Mouse (Mus musculus) spleen, postnatal 36 days (tissue): ENCODE measurements around the gene Sult2a2.
"Not testable (repeated sequence)": the region's sequence is repeated elsewhere in the genome, so short reads cannot be mapped to it uniquely, and the experiment has no call there.

Experiments used
- DNase-seq, 2 experiments: peaks; one replicate each; pipeline ENCODE4 v3.0.0; 2022; ENCODE audit warnings: low spot score in 2 of 2, mixed read lengths in 1 of 2

Sult2a2 gene

DNA sequence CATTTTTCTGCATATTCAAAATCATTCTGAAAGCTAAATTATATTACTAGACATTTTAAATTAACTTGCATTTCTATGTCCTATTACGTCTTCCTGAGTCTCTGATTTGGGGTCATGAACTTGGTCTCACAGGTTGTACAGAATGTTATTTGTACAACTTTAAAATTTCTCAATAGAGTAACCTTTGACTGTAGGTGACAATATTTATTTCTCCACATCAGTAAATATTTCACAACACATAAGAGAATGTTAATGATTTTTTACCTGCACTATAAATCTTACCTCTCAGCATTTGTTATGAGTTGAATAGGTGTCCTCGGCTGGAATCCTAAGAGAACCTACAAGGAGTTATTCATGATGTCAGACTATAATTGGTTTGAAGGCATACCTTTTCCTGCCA lies at the start of gene Sult2a2:
Gene Sult2a2 (plus strand): TSS at position 301 of the 400 bp plus-strand sequence.
- DNase-seq, result not testable (repeated sequence)

DNA sequence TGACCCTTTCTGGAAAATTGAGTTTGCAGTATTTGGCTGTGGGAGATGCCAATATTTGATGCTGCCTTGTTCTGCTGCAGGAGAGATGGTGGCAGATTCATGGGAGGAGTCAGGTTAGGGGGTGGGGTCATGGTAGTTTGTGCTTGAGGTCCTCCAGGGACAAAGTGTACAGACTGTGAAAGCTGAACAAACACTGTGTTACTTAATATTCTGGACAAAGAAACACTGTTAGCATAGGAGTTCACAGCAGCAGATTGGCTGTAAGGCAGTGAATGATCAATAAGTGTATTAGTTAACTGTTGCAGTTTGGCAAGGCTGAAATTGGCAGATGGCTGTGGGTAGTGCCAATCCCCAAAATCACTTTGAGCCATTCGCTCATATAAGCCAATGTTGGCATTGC lies 80.6 kb downstream of the Sult2a2 start:
- no peak for DNase-seq
